Mouse (Mus musculus): Measurements from ENCODE around the gene Hs6st3. TPM values are rescaled to one million over a fixed set of nuclear protein-coding genes. Genes with fewer than 3 reads are reported as not detected.

Gene Hs6st3
- polyA plus RNA-seq, 1 experiment, result not detected

DNA sequence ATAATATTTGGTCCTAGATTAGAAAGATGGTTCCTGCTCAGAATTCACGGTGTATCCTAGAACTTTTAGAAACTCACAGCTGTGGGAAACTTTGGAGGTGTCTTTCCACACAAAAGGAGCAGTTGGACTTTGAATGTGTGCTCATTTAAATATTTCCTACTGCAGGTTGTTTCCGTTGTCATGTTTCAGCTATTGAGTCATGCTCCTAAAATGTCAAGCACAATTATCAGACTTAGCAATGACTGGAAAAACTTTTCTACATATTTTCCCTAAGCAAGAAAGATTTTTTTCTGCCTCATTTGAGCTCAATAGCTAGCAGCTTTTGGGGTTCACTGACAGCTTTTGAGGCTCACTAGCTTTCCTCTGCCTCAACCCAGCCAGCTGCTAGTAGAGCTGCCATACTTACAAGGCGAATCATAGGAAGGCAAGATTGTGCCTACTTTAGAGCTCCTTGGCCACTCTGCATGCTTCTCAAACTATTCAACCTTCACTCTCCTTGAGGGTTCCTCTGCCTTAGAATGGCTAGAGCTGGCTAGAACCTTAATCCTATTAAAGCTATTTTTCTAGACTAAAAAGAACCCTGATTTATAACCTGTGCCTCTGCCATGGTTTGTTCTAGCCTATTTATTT, 89.7 kb downstream of the Hs6st3 start:
- Histone ChIP-seq H3K4me3 (replicated peaks) (no peak overlapping the region), H3K9me3 (ENCODE audit: control insufficient read depth, low read length) (peaks cover 6% of the 10 kb centered on the region), H3K4me1 (ENCODE audit: control insufficient read depth) (no peaks in the 10 kb centered on the region), H3K27me3 (ENCODE audit: control insufficient read depth) (no peaks in the 10 kb centered on the region), H3K36me3 (ENCODE audit: control insufficient read depth) (no peaks in the 10 kb centered on the region)
- TF ChIP-seq GATA1 (IDR thresholded peaks at IDR 0.05; ENCODE audit: low read length) (no peak), TAL1 (IDR thresholded peaks at IDR 0.05; ENCODE audit: low read length) (no peak)

GRCm38 (mm10) chr14:119233598-119233997, 95.5 kb downstream of the Hs6st3 start:
- TF ChIP-seq GATA1 (IDR thresholded peaks at IDR 0.05; ENCODE audit: low read length) (no peak), TAL1 (IDR thresholded peaks at IDR 0.05; ENCODE audit: low read length) (no peak)
- Histone ChIP-seq H3K36me3 (ENCODE audit: control insufficient read depth) (no peaks in the 10 kb centered on the region), H3K4me3 (replicated peaks) (no peak overlapping the region), H3K9me3 (ENCODE audit: control insufficient read depth, low read length) (peaks cover 8% of the 10 kb centered on the region), H3K4me1 (ENCODE audit: control insufficient read depth) (no peaks in the 10 kb centered on the region), H3K27me3 (ENCODE audit: control insufficient read depth) (no peaks in the 10 kb centered on the region)

DNA sequence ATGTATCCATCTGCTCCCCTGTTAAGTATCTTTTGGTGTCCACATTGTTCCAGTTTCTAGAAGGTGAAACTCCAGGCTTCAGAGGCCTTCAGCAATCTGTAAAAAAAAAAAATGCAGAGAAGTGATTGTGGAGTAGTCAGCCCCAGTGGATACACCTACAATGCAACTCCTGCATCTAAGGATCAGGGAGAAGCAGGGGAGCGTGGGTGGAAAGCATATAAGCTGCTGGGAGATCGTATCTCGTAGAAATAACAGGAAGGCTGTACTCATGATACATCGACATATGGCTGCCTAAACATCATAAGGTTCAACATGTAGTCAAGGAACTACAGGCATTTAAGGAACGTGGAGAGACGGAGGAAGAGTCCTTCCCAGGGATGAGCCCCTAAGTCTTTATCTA, 109.0 kb downstream of the Hs6st3 start:
- TF ChIP-seq TAL1 (IDR thresholded peaks at IDR 0.05; ENCODE audit: low read length), result no peak
- TF ChIP-seq GATA1 (IDR thresholded peaks at IDR 0.05; ENCODE audit: low read length), result no peak
- peaks cover 20% of the 10 kb centered on the region for H3K9me3 ChIP-seq (ENCODE audit: control insufficient read depth, low read length)
- no peaks in the 10 kb centered on the region for H3K4me1 ChIP-seq (ENCODE audit: control insufficient read depth)

DNA sequence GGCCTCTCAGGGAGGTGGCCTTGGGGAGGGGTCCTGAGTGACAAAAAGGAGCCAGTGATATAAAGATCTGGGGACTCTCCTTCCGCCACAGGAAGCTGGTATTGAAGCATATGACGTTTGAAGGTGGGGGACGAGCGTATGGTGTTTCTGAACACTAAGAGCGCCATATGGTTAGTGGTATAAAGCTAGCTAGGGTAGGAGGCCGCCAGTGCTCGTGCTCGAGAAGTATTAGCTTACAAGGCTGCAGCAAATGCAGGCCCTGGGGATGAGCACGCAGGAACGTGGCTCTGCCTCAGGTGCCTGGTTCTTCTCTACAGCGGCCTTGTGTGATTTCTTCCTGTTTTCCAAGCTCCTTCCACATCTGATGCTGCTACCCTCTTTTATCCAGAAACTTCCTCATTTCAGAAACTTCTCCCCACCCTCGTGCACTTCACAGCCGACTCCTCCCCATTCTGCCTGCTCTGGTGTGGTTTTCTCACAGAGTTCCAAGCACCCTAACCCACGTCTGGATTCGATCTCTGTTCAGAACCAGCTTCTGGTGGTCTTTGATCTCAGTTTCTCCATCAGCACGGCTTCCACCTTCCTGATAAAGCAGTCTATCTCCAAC, 110.0 kb downstream of the Hs6st3 start:
- Histone ChIP-seq H3K27me3 (ENCODE audit: control insufficient read depth) (no peaks in the 10 kb centered on the region), H3K9me3 (ENCODE audit: control insufficient read depth, low read length) (peaks cover 24% of the 10 kb centered on the region), H3K4me3 (replicated peaks) (no peak overlapping the region), H3K4me1 (ENCODE audit: control insufficient read depth) (no peaks in the 10 kb centered on the region), H3K36me3 (ENCODE audit: control insufficient read depth) (no peaks in the 10 kb centered on the region)
- no peak for TF ChIP-seq GATA1 (IDR thresholded peaks at IDR 0.05; ENCODE audit: low read length)
- TF ChIP-seq TAL1 (IDR thresholded peaks at IDR 0.05; ENCODE audit: low read length), result no peak

More for the DNA sequence above, 109.0 kb downstream of the Hs6st3 start:
- Histone ChIP-seq H3K4me3 (replicated peaks) (no peak overlapping the region), H3K36me3 (ENCODE audit: control insufficient read depth) (no peaks in the 10 kb centered on the region), H3K27me3 (ENCODE audit: control insufficient read depth) (no peaks in the 10 kb centered on the region)

- Histone ChIP-seq H3K4me1 (ENCODE audit: control insufficient read depth) (no peaks in the 10 kb centered on the region), H3K36me3 (ENCODE audit: control insufficient read depth) (no peaks in the 10 kb centered on the region), H3K4me3 (replicated peaks) (no peak overlapping the region), H3K27me3 (ENCODE audit: control insufficient read depth) (no peaks in the 10 kb centered on the region), H3K9me3 (ENCODE audit: control insufficient read depth, low read length) (peaks cover 22% of the 10 kb centered on the region)
- TF ChIP-seq GATA1 (IDR thresholded peaks at IDR 0.05; ENCODE audit: low read length), result no peak
Observed at GRCm38 (mm10) chr14:119250353-119250752, 112.2 kb downstream of the Hs6st3 start.

GRCm38 (mm10) chr14:119255396-119255795, 117.3 kb downstream of the Hs6st3 start:
- Histone ChIP-seq H3K4me1 (ENCODE audit: control insufficient read depth) (no peaks in the 10 kb centered on the region), H3K27me3 (ENCODE audit: control insufficient read depth) (no peaks in the 10 kb centered on the region), H3K36me3 (ENCODE audit: control insufficient read depth) (no peaks in the 10 kb centered on the region), H3K9me3 (ENCODE audit: control insufficient read depth, low read length) (peaks cover 4% of the 10 kb centered on the region; the same call in 1 of the 2 replicates), H3K4me3 (replicated peaks) (no peak overlapping the region)
- TF ChIP-seq TAL1 (IDR thresholded peaks at IDR 0.05; ENCODE audit: low read length) (no peak), GATA1 (IDR thresholded peaks at IDR 0.05; ENCODE audit: low read length) (no peak)

DNA sequence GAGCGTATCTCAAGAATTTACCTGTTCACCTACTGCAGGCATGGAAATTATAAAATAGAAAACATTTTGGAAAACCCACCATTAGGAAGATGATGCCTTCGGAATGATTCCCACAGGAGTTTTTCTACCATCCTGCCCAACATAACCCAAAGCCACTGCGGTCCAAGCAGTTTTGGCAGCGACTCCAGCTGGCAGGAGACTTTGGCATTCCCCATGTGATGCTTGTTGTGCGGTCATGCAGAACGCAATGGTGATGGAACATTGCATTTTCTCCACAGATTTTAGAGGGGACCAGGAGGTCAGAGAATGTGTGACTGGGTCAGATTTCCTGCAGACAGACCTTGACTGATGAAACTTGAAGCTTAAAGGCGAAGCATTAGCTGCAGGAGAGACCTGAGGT, 118.9 kb downstream of the Hs6st3 start:
- Histone ChIP-seq H3K36me3 (ENCODE audit: control insufficient read depth) (no peaks in the 10 kb centered on the region), H3K4me3 (replicated peaks) (no peak overlapping the region)

DNA sequence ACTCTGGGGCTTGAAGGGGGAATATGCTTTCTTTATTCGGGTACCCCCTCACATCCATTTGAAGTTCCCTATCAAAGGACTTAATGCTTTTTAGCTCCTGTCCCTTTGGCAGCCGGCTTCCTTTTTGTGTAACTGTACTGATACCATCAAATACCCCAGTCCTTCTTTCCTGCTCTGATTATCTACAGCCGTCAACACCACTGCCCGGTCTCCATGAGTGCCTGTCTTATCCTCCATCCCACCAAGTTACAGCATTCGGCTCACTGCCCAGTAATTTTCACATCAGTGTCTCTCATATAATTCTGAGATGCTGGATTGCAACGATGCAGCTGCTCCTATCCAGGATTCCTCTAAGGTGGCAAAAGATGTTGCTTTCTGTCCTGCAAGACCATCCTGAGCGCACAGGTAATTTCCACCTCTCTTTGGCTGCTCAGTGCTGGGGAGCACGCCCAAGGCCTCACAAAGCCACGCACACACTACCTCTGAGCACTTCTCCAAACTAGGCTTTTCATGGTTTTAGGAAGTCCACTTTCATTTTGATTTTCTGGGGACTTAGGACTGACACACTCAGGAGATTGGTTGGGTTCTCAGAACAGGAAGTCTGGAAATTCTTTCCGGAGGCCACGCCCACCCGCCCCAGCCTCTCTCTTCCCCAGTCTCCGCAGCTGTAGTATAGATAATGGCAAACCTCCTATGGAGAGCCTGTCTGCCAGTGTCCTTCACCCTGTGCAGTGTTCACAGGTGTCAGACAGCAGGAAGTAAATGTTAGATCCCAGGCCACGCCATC, 122.2 kb downstream of the Hs6st3 start:
- TF ChIP-seq TAL1 (IDR thresholded peaks at IDR 0.05; ENCODE audit: low read length) (no peak), GATA1 (IDR thresholded peaks at IDR 0.05; ENCODE audit: low read length) (no peak)
- Histone ChIP-seq H3K9me3 (ENCODE audit: control insufficient read depth, low read length) (peaks cover 2% of the 10 kb centered on the region; the same call in 1 of the 2 replicates), H3K27me3 (ENCODE audit: control insufficient read depth) (no peaks in the 10 kb centered on the region), H3K4me3 (replicated peaks) (no peak overlapping the region), H3K4me1 (ENCODE audit: control insufficient read depth) (no peaks in the 10 kb centered on the region), H3K36me3 (ENCODE audit: control insufficient read depth) (no peaks in the 10 kb centered on the region)

More for the DNA sequence above, 118.9 kb downstream of the Hs6st3 start:
- Histone ChIP-seq H3K9me3 (ENCODE audit: control insufficient read depth, low read length) (peaks cover 4% of the 10 kb centered on the region; the same call in 1 of the 2 replicates), H3K27me3 (ENCODE audit: control insufficient read depth) (no peaks in the 10 kb centered on the region), H3K4me1 (ENCODE audit: control insufficient read depth) (no peaks in the 10 kb centered on the region)
- TF ChIP-seq TAL1 (IDR thresholded peaks at IDR 0.05; ENCODE audit: low read length) (no peak), GATA1 (IDR thresholded peaks at IDR 0.05; ENCODE audit: low read length) (no peak)

DNA sequence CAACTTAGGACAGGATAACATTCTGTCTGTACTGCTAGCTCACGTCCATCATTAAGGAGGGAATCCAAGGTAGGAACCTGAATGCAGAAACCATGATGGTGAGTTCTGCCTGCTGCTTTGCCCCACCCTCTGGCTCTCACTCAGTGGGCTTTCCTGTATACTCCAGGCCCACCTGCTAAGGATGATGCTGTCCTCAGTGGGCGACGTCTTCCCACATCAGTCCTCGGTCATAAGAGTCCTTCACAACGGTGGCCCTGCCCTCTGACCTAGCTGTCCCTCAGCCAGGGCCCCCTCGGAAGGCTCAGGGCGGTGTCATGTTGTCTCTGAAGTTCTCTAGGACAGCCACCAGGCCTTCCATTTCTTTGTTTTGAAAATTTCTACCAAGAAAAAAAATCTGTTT, 128.2 kb downstream of the Hs6st3 start:
- H3K4me3 ChIP-seq (replicated peaks), result no peak overlapping the region
- no peaks in the 10 kb centered on the region for H3K36me3 ChIP-seq (ENCODE audit: control insufficient read depth)
- TF ChIP-seq TAL1 (IDR thresholded peaks at IDR 0.05; ENCODE audit: low read length), result no peak
- no peaks in the 10 kb centered on the region for H3K27me3 ChIP-seq (ENCODE audit: control insufficient read depth)
- no peaks in the 10 kb centered on the region for H3K4me1 ChIP-seq (ENCODE audit: control insufficient read depth)
- peaks cover 2% of the 10 kb centered on the region; the same call in 1 of the 2 replicates for H3K9me3 ChIP-seq (ENCODE audit: control insufficient read depth, low read length)
